Mouse (Mus musculus): ENCODE data around the gene Car9. TPM values are rescaled to one million over a fixed set of nuclear protein-coding genes. Genes with fewer than 3 reads are reported as not detected.

Car9 gene
- 0.50 and 0.79 TPM in 2 replicates for polyA plus RNA-seq (2012; rRNA removed)

DNA sequence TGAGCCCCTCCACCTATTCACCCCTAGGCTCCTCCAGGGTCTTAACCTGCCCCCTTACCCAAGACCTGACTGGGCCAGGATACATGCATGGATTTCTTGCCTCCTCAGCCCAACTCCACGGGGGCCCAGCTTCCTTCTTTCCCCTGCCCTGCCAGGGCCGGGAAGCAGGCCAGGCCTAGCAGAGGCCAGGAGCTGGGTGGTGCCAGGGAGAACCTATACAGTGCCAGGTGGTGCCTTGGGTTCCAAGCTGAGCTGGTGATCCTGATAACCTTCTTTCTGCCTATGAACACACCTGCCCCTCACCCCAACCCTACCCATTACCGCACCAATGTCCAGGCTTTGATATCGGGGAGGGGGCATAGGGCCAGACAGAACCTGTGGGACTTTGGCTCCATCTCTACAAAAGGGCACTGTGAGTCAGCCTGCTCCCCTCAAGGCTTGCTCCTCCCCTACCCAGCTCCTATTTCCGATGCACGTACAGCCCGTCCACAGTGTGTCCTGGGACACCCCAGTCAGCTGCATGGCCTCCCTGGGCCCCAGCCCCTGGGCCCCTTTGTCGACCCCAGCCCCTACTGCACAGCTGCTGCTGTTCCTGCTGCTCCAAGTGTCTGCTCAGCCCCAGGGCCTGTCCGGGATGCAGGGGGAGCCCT, at the start of gene Car9:
TSS of gene Car9 (plus strand) at position 431 of the 650 bp plus-strand sequence.

GRCm38 (mm10) chr4:43483535-43484091, 23.2 kb upstream of the Car9 start, which contains the start of gene Sit1:
Gene Sit1, minus strand, starts transcription at chr4:43483734.

GRCm38 (mm10) chr4:43492821-43493185, 14.0 kb upstream of the Car9 start, which contains the start of gene Ccdc107:
Gene Ccdc107, plus strand, starts transcription at chr4:43492900.

DNA sequence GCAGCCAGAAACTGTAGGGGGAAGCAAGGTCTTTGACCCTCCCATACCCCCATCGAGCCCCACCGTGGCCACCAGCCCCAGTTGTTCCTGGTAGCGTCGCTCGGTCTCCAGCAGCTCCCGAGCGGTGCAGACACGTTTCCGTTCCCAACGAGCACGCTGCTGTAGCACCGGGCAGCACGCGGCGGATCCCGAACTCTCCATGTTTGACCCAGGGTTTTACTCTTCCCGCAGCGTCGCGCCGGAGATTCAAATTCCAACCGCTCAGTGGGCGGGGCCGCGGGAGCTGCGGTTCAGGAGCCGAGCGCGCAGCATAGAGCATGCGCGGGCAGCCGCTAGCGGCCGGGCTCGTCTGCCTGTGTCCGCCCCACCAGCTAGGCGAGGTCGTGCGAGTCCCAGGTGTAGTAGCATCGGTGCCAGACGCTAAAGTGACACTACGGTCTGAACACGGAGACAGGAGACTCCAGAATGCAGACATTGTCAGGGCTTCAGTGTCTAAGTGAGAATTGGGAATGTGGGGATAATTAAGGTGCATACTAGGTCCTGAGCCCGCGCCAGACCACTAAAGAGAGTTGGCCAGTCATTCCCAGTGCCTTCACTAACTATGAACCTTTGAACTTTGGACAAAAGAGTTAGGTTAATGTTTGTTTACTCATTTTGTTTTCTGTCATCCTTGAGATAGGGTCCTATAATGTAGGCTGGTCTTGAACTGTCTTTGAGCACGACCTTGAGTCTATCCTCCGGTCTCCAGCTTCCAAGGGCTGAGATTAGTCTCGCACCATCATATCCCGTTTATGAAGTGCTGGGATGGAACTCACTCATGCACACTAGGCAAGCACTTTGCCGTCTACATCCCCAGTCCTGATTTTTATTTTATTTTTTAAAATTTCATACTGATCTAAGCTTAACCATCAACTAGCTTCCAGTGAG, 7.1 kb upstream of the Car9 start, which contains the start of gene Arhgef39:
TSS of gene Arhgef39 (minus strand) at position 289 of the 927 bp plus-strand sequence.

DNA sequence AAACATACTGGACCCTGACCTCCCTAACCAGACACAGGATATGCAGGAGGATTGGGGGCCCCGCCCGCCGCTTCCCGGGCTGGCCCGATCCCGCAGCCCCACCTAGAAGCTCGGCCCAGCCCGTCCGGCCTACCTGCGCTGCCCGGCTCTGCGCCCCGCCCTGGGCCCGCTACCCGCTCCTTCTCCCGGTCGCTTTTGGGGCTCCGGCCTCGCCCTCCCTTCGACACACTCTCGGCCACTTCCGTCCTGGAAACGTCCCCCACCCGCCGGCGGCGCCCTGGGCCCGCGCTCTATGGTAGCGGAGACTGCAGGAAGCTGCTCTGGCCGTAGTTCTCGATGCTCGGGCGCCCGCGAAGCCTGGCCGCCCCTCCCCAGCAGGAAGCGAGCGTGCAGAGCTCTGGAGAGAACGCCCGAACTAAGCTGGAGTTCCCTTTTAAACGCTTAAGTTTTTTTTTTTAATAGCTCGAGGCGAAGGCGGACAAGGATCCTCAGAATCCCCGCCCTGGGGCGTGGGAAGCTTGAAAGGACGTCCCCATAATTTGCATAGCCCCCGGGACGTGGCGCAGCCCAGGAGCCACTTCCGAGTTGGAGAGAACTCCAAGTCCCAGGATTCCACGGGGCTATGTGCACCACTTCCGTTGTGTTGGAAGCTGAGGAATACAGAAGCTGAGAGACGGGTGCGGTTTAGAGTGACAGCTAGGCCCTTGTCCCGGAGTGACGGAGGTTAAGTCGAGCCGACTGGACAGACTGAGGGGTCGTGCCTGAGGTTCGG, 55.4 kb downstream of the Car9 start, which contains the start of the genes Creb3 and Tln1:
TSS of gene Creb3 (plus strand) at position 336 of the 772 bp plus-strand sequence.
TSS of gene Tln1 (minus strand) at position 695 of the 772 bp plus-strand sequence.

Other genes with a start within 250 kb of the Car9 start
- 1.2 TPM in 2 replicates for gene Atp8b5, start 239.8 kb upstream of the Car9 start, polyA plus RNA-seq (2012; rRNA removed)
- gene Rusc2, start 125.0 kb upstream of the Car9 start, polyA plus RNA-seq (2012; rRNA removed), result 59.6 and 67.4 TPM in 2 replicates
- gene Fam166b, start 77.8 kb upstream of the Car9 start, polyA plus RNA-seq (2012; rRNA removed), result 0.92 and 1.1 TPM in 2 replicates
- 75.3 and 75.5 TPM in 2 replicates for gene Tesk1, start 65.0 kb upstream of the Car9 start, polyA plus RNA-seq (2012; rRNA removed)
- gene Cd72, start 52.3 kb upstream of the Car9 start, polyA plus RNA-seq (2012; rRNA removed), result 0.20 and 0.59 TPM in 2 replicates
- gene Sit1, start 23.2 kb upstream of the Car9 start, polyA plus RNA-seq (2012; rRNA removed), result not detected in 2 replicates
- gene Ccdc107, start 14.1 kb upstream of the Car9 start, polyA plus RNA-seq (2012; rRNA removed), result 76.4 and 104 TPM in 2 replicates
- gene Arhgef39, start 7.3 kb upstream of the Car9 start, polyA plus RNA-seq (2012; rRNA removed), result 33.3 and 39.5 TPM in 2 replicates
- gene Tpm2, start 16.8 kb downstream of the Car9 start, polyA plus RNA-seq (2012; rRNA removed), result 15.7 and 78.5 TPM in 2 replicates
- gene Creb3, start 55.4 kb downstream of the Car9 start, polyA plus RNA-seq (2012; rRNA removed), result 52.6 and 54.6 TPM in 2 replicates
- 54.6 and 60.2 TPM in 2 replicates for gene Tln1, start 55.7 kb downstream of the Car9 start, polyA plus RNA-seq (2012; rRNA removed)
- 55.7 and 57.0 TPM in 2 replicates for gene Rgp1, start 71.7 kb downstream of the Car9 start, polyA plus RNA-seq (2012; rRNA removed)
- 82.9 and 90.4 TPM in 2 replicates for gene Gba2, start 71.9 kb downstream of the Car9 start, polyA plus RNA-seq (2012; rRNA removed)
- gene Msmp, start 77.5 kb downstream of the Car9 start, polyA plus RNA-seq (2012; rRNA removed), result not detected in 2 replicates
- 69.8 and 78.3 TPM in 2 replicates for gene Npr2, start 125.0 kb downstream of the Car9 start, polyA plus RNA-seq (2012; rRNA removed)
- 6.6 and 7.9 TPM in 2 replicates for gene Spag8, start 146.6 kb downstream of the Car9 start, polyA plus RNA-seq (2012; rRNA removed)
- gene Hint2, start 149.5 kb downstream of the Car9 start, polyA plus RNA-seq (2012; rRNA removed), result 56.9 and 57.8 TPM in 2 replicates
- gene Tmem8b, start 162.0 kb downstream of the Car9 start, polyA plus RNA-seq (2012; rRNA removed), result 23.4 and 26.5 TPM in 2 replicates
- 0.30 and 0.37 TPM in 2 replicates for gene Fam221b, start 162.2 kb downstream of the Car9 start, polyA plus RNA-seq (2012; rRNA removed)
- gene Olfr70, start 193.8 kb downstream of the Car9 start, polyA plus RNA-seq (2012; rRNA removed), result not detected in 2 replicates
- gene Olfr71, start 203.3 kb downstream of the Car9 start, polyA plus RNA-seq (2012; rRNA removed), result not detected in 2 replicates
- 0.37 and 0.76 TPM in 2 replicates for gene Hrct1, start 220.2 kb downstream of the Car9 start, polyA plus RNA-seq (2012; rRNA removed)
- 0.09 and 0.16 TPM in 2 replicates for gene Spaar, start 223.1 kb downstream of the Car9 start, polyA plus RNA-seq (2012; rRNA removed)

All from central nervous system, embryonic 14 days (tissue).